Mouse (Mus musculus): ENCODE results near the gene Gm14399.
"Not testable (repeated sequence)": the region's sequence is repeated elsewhere in the genome, so short reads cannot be mapped to it uniquely, and the experiment has no call there.

DNA sequence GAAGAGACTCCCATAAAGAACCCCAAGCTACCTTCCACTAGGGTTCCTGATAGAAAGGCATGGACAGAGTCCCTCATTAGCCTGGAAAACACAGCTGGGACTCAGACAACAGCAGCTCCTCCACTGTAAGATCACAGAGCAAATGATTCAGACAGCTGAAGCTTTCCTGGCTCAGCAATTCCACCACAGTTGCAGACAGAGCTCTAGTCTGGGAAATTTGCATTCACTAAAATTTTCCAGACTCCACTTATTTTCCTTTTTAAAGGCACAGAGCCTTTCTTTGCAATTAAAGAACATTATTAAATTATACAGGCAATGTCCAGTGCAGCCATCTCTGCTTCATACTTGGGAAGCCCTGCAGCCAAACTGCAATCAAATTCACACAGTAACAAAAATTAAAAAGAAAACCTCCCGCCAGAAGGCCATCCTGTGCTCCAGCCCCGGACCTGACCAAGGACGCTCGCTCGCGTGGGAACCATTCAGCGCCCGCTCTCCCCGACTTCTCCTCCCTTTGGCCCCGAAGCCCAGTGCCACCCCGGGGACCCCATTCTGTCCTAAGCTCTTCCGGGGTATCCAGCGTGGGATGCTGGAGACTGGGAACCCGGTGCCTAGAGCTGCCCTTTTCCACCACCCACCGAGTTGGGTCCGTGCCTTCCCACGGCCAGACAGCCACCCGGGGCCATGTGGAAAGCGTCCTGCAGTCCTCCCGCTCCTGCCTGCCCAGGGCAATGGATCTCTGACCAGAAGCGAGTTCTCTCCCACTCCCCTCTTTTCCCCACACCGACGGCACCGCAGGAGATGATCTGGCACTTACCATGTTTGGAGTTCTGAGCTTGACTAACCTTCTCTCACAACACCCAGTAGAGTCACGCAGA lies 457 bp downstream of the Gm14399 start:
- TF ChIP-seq CTCF, POLR2A (IDR thresholded peaks at IDR 0.05; ENCODE audit: extremely low read depth, insufficient read depth, low read length): not testable (repeated sequence)
